Mouse (Mus musculus) bone marrow macrophage, adult 2 months (primary cell): ENCODE measurements around the gene Ppm1h.

Source experiments
- CTCF ChIP-seq: IDR thresholded peaks from 2 replicates; pipeline ENCODE4 v1.5.1; 2012; ENCODE audit warnings: low read depth, mild to moderate bottlenecking, low read length, moderate library complexity
- POLR2A ChIP-seq: IDR thresholded peaks from 2 replicates; pipeline ENCODE4 v1.6.1; 2012; ENCODE audit warnings: mild to moderate bottlenecking, low read depth, low read length, borderline replicate concordance

DNA sequence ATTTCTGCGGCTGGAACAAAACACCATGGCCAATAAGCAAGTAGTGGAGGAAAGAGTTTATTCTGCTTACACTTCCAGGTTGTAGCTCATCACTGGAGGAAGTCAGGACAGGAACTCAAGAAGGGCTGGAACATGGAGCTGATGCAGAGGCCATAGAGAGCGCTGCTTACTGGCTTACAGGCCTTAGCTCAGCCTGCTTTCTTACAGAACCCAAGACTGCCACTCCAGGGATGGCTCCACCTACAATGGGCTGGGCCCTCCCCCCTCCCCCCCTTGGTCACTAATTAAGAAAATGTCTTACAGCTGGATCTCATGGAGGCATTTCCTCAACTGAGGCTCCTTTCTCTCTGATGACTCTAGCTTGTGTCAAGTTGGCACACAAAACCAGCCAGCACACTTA is 7.3 kb upstream of the Ppm1h start:
- TF ChIP-seq CTCF (no peak), POLR2A (no peak)
